Mouse (Mus musculus) granulocyte monocyte progenitor cell, adult 5-6 weeks (primary cell): Measurements from ENCODE around the gene Psmc6. TPM values are rescaled to one million over a fixed set of nuclear protein-coding genes. Genes with fewer than 3 reads are reported as not detected.

Experiments
- ATAC-seq: replicated peaks from 2 replicates; pipeline ENCODE4 v1.8.0; 2016; ENCODE audit warnings: mild to moderate bottlenecking, moderate TSS enrichment, inconsistent platforms; ENCODE audit not compliant: poor library complexity, severe bottlenecking
- total RNA-seq, 2 experiments: library from RNA; stranded (forward) in 1 of 2; stranded (reverse) in 1 of 2; fragments of 200-712, 200-1000 nt in 1 of 2; fragments of >200 nt in 1 of 2; fragmentation: Nextera tagmentation in 1 of 2; gene quantifications; 2 replicates each; pipeline ENCODE4 v1.2.3; 2014 to 2017

The Psmc6 gene
- total RNA-seq, 2 experiments from 2014 or later = 145 to 221 TPM

DNA sequence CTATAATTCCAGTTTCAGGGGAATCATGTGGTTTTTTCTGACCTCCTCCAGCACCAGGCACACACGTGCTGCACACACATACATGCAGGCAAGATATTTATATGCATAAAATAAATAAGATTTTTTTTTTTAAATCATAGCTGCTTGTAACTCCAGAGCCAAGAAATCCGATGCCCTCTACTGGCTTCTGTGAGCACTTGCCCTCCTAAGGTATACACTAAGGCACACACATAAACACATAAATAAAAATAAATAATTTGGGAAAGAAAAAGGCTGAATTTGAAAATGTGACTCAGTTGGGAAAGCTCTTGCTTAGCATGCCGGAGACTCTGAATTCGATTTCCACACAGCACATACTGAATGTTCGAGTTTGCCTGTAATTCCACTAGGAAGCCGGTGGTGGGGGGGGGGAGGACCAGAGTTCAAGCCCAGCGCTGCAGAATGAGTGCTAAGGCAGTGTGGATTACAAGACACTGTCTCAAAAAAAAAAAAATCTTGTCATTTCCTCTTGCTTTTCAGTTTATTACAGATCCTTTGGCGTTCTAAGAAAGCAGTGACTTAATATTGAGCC is 485 bp upstream of the Psmc6 start:
- ATAC-seq = peak; percentile 1; the same call in 1 of the 2 replicates

GRCm38 (mm10) chr14:45350931-45351859 is 21.6 kb downstream of the Psmc6 start, which contains the start of gene Styx:
Gene Styx, plus strand, starts transcription at chr14:45351093.
- peak; percentile 98 for ATAC-seq

DNA sequence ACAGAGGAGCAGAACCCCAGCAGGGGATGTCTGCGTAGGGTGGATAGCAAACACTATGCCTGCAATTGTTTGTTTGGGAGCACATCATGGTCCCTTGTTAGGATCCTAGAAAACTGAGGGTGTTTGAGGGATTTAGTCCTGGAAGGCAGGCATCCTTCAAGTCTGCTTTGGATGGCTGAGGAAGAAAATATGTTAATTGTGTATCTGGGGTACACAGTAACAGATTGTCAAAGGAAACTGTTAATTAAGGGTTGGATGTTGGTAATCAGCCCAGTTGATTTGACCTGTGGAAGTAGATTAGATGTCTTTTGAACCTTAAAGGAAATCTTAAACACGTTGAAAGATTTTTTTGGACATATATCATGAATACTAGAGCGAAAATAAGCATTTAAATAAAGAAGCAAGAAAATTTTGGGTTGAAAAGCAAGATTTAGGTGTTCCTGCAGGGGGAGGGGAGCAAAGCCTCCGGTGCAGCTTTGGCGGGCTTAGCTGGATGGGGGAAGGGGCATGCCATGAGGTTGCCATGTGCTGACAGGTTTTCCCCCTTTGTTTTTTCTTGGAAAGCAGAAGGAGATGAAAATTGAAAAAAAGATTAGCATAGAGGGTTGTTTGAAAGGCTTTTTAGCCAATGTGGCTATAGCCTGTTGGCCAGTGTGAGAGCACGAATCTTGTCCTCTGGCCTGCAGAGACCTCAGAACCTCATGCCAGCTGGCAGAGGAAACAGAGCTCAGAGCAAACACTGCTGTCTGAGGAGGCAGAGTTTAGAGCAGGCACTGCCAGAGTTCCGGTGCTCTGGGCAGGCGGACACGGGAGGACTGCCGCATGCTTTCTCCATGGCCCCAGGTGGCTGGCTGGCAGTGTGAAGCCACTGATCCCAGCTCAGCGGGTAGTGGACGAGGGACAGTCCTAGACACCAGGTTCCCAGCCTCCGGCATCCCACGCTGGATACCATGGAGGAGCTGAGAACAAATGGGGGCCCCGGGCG is 34.9 kb downstream of the Psmc6 start:
- 0 out of 2 replicates have a peak, but pooled peaks have one; percentile 12 for ATAC-seq

GRCm38 (mm10) chr14:45365196-45365587 is 35.6 kb downstream of the Psmc6 start:
- ATAC-seq = no peak

DNA sequence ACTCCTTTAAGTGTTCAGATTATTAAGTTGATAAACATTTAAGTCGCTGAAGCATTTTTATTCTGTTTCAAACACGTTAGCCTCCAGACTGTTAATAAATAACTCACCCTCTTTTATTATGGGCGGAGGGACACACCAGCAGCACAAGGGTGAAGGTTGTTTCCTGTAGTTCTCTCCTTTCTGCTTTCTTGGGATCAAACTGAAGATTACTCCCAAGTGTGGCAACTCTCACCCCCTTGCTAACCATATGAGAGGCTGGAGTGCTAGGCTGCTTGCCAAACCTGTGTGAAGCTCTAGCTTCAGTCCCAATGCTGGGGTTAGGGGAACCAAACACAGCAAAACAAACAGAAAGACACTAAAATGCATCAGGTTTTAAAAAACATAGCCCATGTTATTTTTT is 49.2 kb downstream of the Psmc6 start:
- ATAC-seq = no peak

DNA sequence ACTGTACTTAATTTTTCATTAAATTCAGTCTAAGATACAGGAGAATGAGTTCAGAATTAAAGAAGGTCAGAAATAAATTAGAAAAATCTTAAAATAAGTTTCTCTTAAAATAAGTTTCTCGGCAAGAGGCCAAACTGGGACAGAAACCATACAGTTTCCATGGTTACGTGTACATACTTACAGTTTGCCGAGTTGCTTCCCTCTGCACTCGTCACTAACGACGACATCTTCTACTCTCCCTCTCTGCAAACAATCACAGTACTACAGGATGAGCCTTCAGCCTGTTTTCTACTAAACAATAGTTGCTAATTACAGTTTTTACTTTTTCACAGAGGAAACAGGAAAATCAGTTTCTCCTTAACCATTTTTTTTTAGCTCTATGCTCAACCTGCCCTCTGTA is 51.2 kb downstream of the Psmc6 start:
- no peak for ATAC-seq

- ATAC-seq = no peak
Observed at GRCm38 (mm10) chr14:45382912-45383311, 53.3 kb downstream of the Psmc6 start.

DNA sequence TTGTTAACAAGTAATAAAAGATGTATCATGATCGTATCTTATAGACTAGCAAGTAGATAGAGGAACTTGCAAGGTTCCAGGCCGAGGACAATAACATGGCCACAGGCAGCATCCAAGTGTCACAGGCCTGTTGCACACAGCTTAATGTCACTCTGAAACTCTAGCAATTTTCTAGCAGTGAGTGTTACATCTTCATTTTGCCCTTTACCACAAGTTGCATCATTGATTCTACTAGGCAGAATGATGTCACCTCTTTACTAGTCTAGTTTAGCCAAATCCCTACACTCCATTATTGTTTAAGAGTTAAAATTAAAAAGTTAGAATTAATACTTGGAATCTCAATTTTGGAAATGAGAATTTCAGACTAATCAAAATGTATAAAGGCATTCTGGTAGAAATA is 56.0 kb downstream of the Psmc6 start:
- 0 out of 2 replicates have a peak, but pooled peaks have one; percentile 10 for ATAC-seq

DNA sequence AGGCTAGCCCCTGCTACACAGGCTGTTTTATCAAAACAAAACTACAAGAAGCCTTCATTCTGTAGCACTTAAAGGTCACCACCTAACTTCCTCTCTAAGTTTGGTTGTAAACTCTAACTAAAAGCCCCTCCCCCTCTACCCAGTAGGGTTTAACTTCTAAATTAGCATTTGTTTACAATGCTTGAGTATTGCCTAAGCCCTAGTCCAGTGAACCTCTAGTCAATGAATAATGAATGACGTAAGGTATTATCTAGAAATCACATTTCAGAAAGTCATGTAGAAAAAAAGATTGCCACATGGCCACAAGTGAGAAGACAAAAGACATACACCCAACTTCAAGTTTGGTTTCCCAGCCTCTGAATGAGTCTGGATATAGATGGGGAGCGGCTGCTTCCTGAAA is 57.9 kb downstream of the Psmc6 start:
- peak; percentile 52 for ATAC-seq

- peak; percentile 88 for ATAC-seq
Observed at GRCm38 (mm10) chr14:45388345-45389181, 59.0 kb downstream of the Psmc6 start.

DNA sequence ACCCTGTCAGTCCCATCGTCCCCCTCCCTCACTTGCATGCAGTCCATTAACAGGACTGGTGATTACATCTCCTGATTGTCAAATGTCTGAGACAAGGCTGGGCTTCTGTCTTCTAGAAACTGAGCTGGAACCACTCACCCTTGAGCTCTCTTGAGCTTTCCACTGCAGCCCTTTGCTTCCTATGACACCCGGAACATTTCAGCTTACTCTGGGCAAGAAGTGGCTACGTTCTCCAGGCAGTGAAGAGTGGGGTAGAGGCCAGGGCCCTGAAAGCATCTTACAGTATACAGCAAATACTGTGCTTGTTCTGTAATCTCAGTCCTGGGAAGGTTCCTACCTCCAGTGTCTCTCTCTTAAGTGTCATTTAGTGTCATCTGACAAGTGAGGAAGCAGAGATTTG is 59.6 kb downstream of the Psmc6 start:
- ATAC-seq = 0 out of 2 replicates have a peak, but pooled peaks have one; percentile 6

Other genes starting within 250 kb of the Psmc6 start
- 0.34 and 2.2 TPM in 2 replicates for gene Gpr137c, start 110.1 kb upstream of the Psmc6 start, total RNA-seq (2014; fragmentation: Nextera tagmentation)
- gene Gpr137c, start 110.1 kb upstream of the Psmc6 start, total RNA-seq (2017) = 1.3 and 2.0 TPM in 2 replicates
- gene Txndc16, start 109.5 kb upstream of the Psmc6 start, total RNA-seq (2014; fragmentation: Nextera tagmentation) = 6.4 and 26.8 TPM in 2 replicates
- 14.1 and 23.8 TPM in 2 replicates for gene Txndc16, start 109.5 kb upstream of the Psmc6 start, total RNA-seq (2017)
- gene Ero1l, start 11.0 kb upstream of the Psmc6 start, total RNA-seq (2014; fragmentation: Nextera tagmentation) = 92.0 and 114 TPM in 2 replicates
- 55.0 and 73.0 TPM in 2 replicates for gene Ero1l, start 11.0 kb upstream of the Psmc6 start, total RNA-seq (2017)
- gene Styx, start 21.3 kb downstream of the Psmc6 start, total RNA-seq (2014; fragmentation: Nextera tagmentation) = 26.8 and 30.6 TPM in 2 replicates
- gene Styx, start 21.3 kb downstream of the Psmc6 start, total RNA-seq (2017) = 13.2 and 16.7 TPM in 2 replicates
- gene Gnpnat1, start 75.1 kb downstream of the Psmc6 start, total RNA-seq (2014; fragmentation: Nextera tagmentation) = 42.0 and 72.4 TPM in 2 replicates
- 30.2 and 50.2 TPM in 2 replicates for gene Gnpnat1, start 75.1 kb downstream of the Psmc6 start, total RNA-seq (2017)
- gene Fermt2, start 200.3 kb downstream of the Psmc6 start, total RNA-seq (2014; fragmentation: Nextera tagmentation) = not detected in 2 replicates
- not detected in 2 replicates for gene Fermt2, start 200.3 kb downstream of the Psmc6 start, total RNA-seq (2017)